Mouse (Mus musculus): Measurements from ENCODE around the gene Bckdk. TPM values are rescaled to one million over a fixed set of nuclear protein-coding genes. Genes with fewer than 3 reads are reported as not detected.
"Not testable (repeated sequence)": the region's sequence is repeated elsewhere in the genome, so short reads cannot be mapped to it uniquely, and the experiment has no call there.

The Bckdk gene
- polyA plus RNA-seq, 1 experiment = 149 TPM

GRCm38 (mm10) chr7:127936216-127936884, 32.5 kb downstream of the Bckdk start:
- Histone ChIP-seq H3K4me1 (peaks cover 47% of the 10 kb centered on the region), H3K4me3 (replicated peaks) (peak overlapping the region; percentile 96), H3K36me3 (replicated peaks; ENCODE audit: low read length) (no peaks in the 10 kb centered on the region), H3K9me3 (no peaks in the 10 kb centered on the region), H3K27me3 (replicated peaks) (peaks cover 2% of the 10 kb centered on the region)
- TF ChIP-seq FLI1 (IDR thresholded peaks at IDR 0.05; ENCODE audit: low read length) = no peak
- no peak for TF ChIP-seq GATA1 (IDR thresholded peaks at IDR 0.05; ENCODE audit: borderline replicate concordance, low read length)

- H3K27me3 ChIP-seq (replicated peaks) = peaks cover 42% of the 10 kb centered on the region
- H3K4me3 ChIP-seq (replicated peaks); H3K9me3 ChIP-seq; H3K36me3 ChIP-seq (replicated peaks; ENCODE audit: low read length): not testable (repeated sequence)
- H3K4me1 ChIP-seq = peaks cover 23% of the 10 kb centered on the region; the same call in 1 of the 2 replicates
Measured at GRCm38 (mm10) chr7:127942097-127942496, 38.2 kb downstream of the Bckdk start.

GRCm38 (mm10) chr7:127944614-127945013, 40.7 kb downstream of the Bckdk start:
- peaks cover 43% of the 10 kb centered on the region for H3K27me3 ChIP-seq (replicated peaks)
- TF ChIP-seq GATA1 (IDR thresholded peaks at IDR 0.05; ENCODE audit: borderline replicate concordance, low read length) (no peak), FLI1 (IDR thresholded peaks at IDR 0.05; ENCODE audit: low read length) (no peak)
- H3K36me3 ChIP-seq (replicated peaks; ENCODE audit: low read length) = no peaks in the 10 kb centered on the region
- H3K4me1 ChIP-seq = peaks cover 44% of the 10 kb centered on the region
- peak overlapping the region; percentile 10 for H3K4me3 ChIP-seq (replicated peaks)
- H3K9me3 ChIP-seq = no peaks in the 10 kb centered on the region

- Histone ChIP-seq H3K36me3 (replicated peaks; ENCODE audit: low read length) (no peaks in the 10 kb centered on the region), H3K9me3 (no peaks in the 10 kb centered on the region), H3K27me3 (replicated peaks) (peaks cover 41% of the 10 kb centered on the region), H3K4me3 (replicated peaks) (no peak within 1 kb of the TSS), H3K4me1 (peaks cover 46% of the 10 kb centered on the region)
- TF ChIP-seq GATA1 (IDR thresholded peaks at IDR 0.05; ENCODE audit: borderline replicate concordance, low read length) (no peak), FLI1 (IDR thresholded peaks at IDR 0.05; ENCODE audit: low read length) (no peak)
Measured at GRCm38 (mm10) chr7:127946470-127947023, 42.7 kb downstream of the Bckdk start, which contains the start of gene Prss36. Gene Prss36 (minus strand): TSS chr7:127946725.

GRCm38 (mm10) chr7:127952864-127953581, 49.1 kb downstream of the Bckdk start:
- no peaks in the 10 kb centered on the region for H3K9me3 ChIP-seq
- peak overlapping the region; percentile 73 for H3K4me3 ChIP-seq (replicated peaks)
- peaks cover 43% of the 10 kb centered on the region for H3K4me1 ChIP-seq
- H3K36me3 ChIP-seq (replicated peaks; ENCODE audit: low read length) = no peaks in the 10 kb centered on the region
- H3K27me3 ChIP-seq (replicated peaks) = no peaks in the 10 kb centered on the region
- TF ChIP-seq GATA1 (IDR thresholded peaks at IDR 0.05; ENCODE audit: borderline replicate concordance, low read length) (no peak), FLI1 (IDR thresholded peaks at IDR 0.05; ENCODE audit: low read length) (no peak)

- no peaks in the 10 kb centered on the region for H3K27me3 ChIP-seq (replicated peaks)
- H3K4me3 ChIP-seq (replicated peaks) = no peak overlapping the region
- 0 out of 2 replicates have a peak, but pooled peaks cover 2% of the 10 kb centered on the region for H3K9me3 ChIP-seq
- H3K4me1 ChIP-seq = peaks cover 22% of the 10 kb centered on the region
- no peak for TF ChIP-seq GATA1 (IDR thresholded peaks at IDR 0.05; ENCODE audit: borderline replicate concordance, low read length)
- TF ChIP-seq FLI1 (IDR thresholded peaks at IDR 0.05; ENCODE audit: low read length) = no peak
- H3K36me3 ChIP-seq (replicated peaks; ENCODE audit: low read length) = no peaks in the 10 kb centered on the region
Measured at GRCm38 (mm10) chr7:127959364-127959763, 55.5 kb downstream of the Bckdk start.

Other genes starting within 250 kb of the Bckdk start
- 52.6 and 165 TPM in 2 replicates for gene Bcl7c, start 195.1 kb upstream of the Bckdk start, polyA plus RNA-seq (2012; ENCODE audit: insufficient read depth, low replicate concordance)
- not detected in 2 replicates for gene Ctf1, start 191.3 kb upstream of the Bckdk start, polyA plus RNA-seq (2012; ENCODE audit: insufficient read depth, low replicate concordance)
- gene Ctf2, start 171.9 kb upstream of the Bckdk start, polyA plus RNA-seq (2012; ENCODE audit: insufficient read depth, low replicate concordance) = not detected in 2 replicates
- 54.6 and 102 TPM in 2 replicates for gene Fbxl19, start 159.5 kb upstream of the Bckdk start, polyA plus RNA-seq (2012; ENCODE audit: insufficient read depth, low replicate concordance)
- gene Orai3, start 134.3 kb upstream of the Bckdk start, polyA plus RNA-seq (2012; ENCODE audit: insufficient read depth, low replicate concordance) = 27.3 and 62.4 TPM in 2 replicates
- 32.9 and 47.6 TPM in 2 replicates for gene Setd1a, start 127.4 kb upstream of the Bckdk start, polyA plus RNA-seq (2012; ENCODE audit: insufficient read depth, low replicate concordance)
- not detected in 2 replicates for gene Gm49388, start 118.5 kb upstream of the Bckdk start, polyA plus RNA-seq (2012; ENCODE audit: insufficient read depth, low replicate concordance)
- gene Hsd3b7, start 103.5 kb upstream of the Bckdk start, polyA plus RNA-seq (2012; ENCODE audit: insufficient read depth, low replicate concordance) = 13.9 and 53.3 TPM in 2 replicates
- 27.2 and 167 TPM in 2 replicates for gene Stx4a, start 79.8 kb upstream of the Bckdk start, polyA plus RNA-seq (2012; ENCODE audit: insufficient read depth, low replicate concordance)
- gene Stx1b, start 79.5 kb upstream of the Bckdk start, polyA plus RNA-seq (2012; ENCODE audit: insufficient read depth, low replicate concordance) = 0.02 TPM in 1 of 2 replicates, not detected in the other
- 1.0 and 6.3 TPM in 2 replicates for gene Zfp646, start 27.9 kb upstream of the Bckdk start, polyA plus RNA-seq (2012; ENCODE audit: insufficient read depth, low replicate concordance)
- 9.4 and 18.0 TPM in 2 replicates for gene Zfp668, start 27.3 kb upstream of the Bckdk start, polyA plus RNA-seq (2012; ENCODE audit: insufficient read depth, low replicate concordance)
- 0.44 TPM in 1 of 2 replicates, not detected in the other for gene Prss53, start 13.1 kb upstream of the Bckdk start, polyA plus RNA-seq (2012; ENCODE audit: insufficient read depth, low replicate concordance)
- gene Gm21974, start 8.6 kb upstream of the Bckdk start, polyA plus RNA-seq (2012; ENCODE audit: insufficient read depth, low replicate concordance) = not detected in 2 replicates
- 26.7 and 40.9 TPM in 2 replicates for gene Vkorc1, start 8.5 kb upstream of the Bckdk start, polyA plus RNA-seq (2012; ENCODE audit: insufficient read depth, low replicate concordance)
- gene Kat8, start 8.4 kb downstream of the Bckdk start, polyA plus RNA-seq (2012; ENCODE audit: insufficient read depth, low replicate concordance) = 2.6 and 4.8 TPM in 2 replicates
- not detected in 2 replicates for gene Prss8, start 26.0 kb downstream of the Bckdk start, polyA plus RNA-seq (2012; ENCODE audit: insufficient read depth, low replicate concordance)
- 2.7 and 10.0 TPM in 2 replicates for gene Prss36, start 42.6 kb downstream of the Bckdk start, polyA plus RNA-seq (2012; ENCODE audit: insufficient read depth, low replicate concordance)
- 25.6 and 318 TPM in 2 replicates for gene Fus, start 63.4 kb downstream of the Bckdk start, polyA plus RNA-seq (2012; ENCODE audit: insufficient read depth, low replicate concordance)
- gene Pycard, start 89.8 kb downstream of the Bckdk start, polyA plus RNA-seq (2012; ENCODE audit: insufficient read depth, low replicate concordance) = 1.1 and 17.0 TPM in 2 replicates
- 0.50 TPM in 1 of 2 replicates, not detected in the other for gene Trim72, start 99.9 kb downstream of the Bckdk start, polyA plus RNA-seq (2012; ENCODE audit: insufficient read depth, low replicate concordance)
- 0.69 and 6.0 TPM in 2 replicates for gene Itgam, start 158.6 kb downstream of the Bckdk start, polyA plus RNA-seq (2012; ENCODE audit: insufficient read depth, low replicate concordance)
- not detected in 2 replicates for gene Gm49368, start 158.6 kb downstream of the Bckdk start, polyA plus RNA-seq (2012; ENCODE audit: insufficient read depth, low replicate concordance)
- not detected in 2 replicates for gene Itgax, start 225.5 kb downstream of the Bckdk start, polyA plus RNA-seq (2012; ENCODE audit: insufficient read depth, low replicate concordance)

Data from megakaryocyte, embryonic 14.5 days (primary cell).